Mouse (Mus musculus) forebrain, embryonic 11.5 days (tissue): ENCODE measurements around the gene Fhl3. TPM values are rescaled to one million over a fixed set of nuclear protein-coding genes. Genes with fewer than 3 reads are reported as not detected.

Experiments used
- ATAC-seq: fragments of 200-750 bp; cut with Nextera tagmentation; replicated peaks from 2 replicates; pipeline ENCODE4 v1.8.0; 2017; ENCODE audit warnings: moderate TSS enrichment; ENCODE audit not compliant: low FRiP score
- DNase-seq: peaks from one replicate; pipeline ENCODE4 v3.0.0-alpha.2; 2017; ENCODE audit warnings: low spot score
- H3K27ac ChIP-seq: fragments of 300-500 bp; sonication (generic); 2 replicates; pipeline ENCODE4 v1.5.1; 2014; ENCODE audit warnings: low read depth, low read length
- H3K27me3 ChIP-seq: fragments of 300-500 bp; sonication (generic); 2 replicates; pipeline ENCODE4 v1.6.1; 2014; ENCODE audit warnings: mild to moderate bottlenecking, low read length, mixed read lengths; ENCODE audit not compliant: control insufficient read depth, insufficient read depth
- H3K36me3 ChIP-seq: fragments of 300-500 bp; sonication (generic); 2 replicates; pipeline ENCODE4 v1.6.1; 2014; ENCODE audit warnings: mild to moderate bottlenecking, low read length, moderate library complexity, mixed read lengths; ENCODE audit not compliant: control insufficient read depth, insufficient read depth
- H3K4me1 ChIP-seq: fragments of 300-500 bp; sonication (generic); replicated peaks from 2 replicates; pipeline ENCODE4 v1.6.1; 2014; ENCODE audit warnings: low read length, mixed read lengths; ENCODE audit not compliant: control insufficient read depth, insufficient read depth
- H3K4me2 ChIP-seq: fragments of 300-500 bp; sonication (generic); 2 replicates; pipeline ENCODE4 v1.6.1; 2014; ENCODE audit warnings: low read depth, mild to moderate bottlenecking, low read length, moderate library complexity, mixed read lengths; ENCODE audit not compliant: severe bottlenecking
- H3K4me3 ChIP-seq: fragments of 300-500 bp; sonication (generic); 2 replicates; pipeline ENCODE4 v1.5.1; 2014; ENCODE audit warnings: low read depth, low read length
- H3K9ac ChIP-seq: fragments of 300-500 bp; sonication (generic); 2 replicates; pipeline ENCODE4 v1.6.1; 2014; ENCODE audit warnings: low read length
- H3K9me3 ChIP-seq: fragments of 300-500 bp; sonication (generic); 2 replicates; pipeline ENCODE4 v1.6.1; 2016; ENCODE audit warnings: low read length, mixed read lengths; ENCODE audit not compliant: control insufficient read depth
- WGBS: fragments of 180-500 bp; shearing (Covaris S2); extraction: QIAGEN DNeasy Blood & Tissue Kit; methylation state at CpG from one replicate; pipeline ENCODE4 v1.1.7; 2014; 5-methylcytosine and 5-hydroxymethylcytosine counted together
- polyA plus RNA-seq: library from polyadenylated mRNA; unstranded; fragments of >200 nt; fragmentation: Nextera tagmentation; extraction: Ambion mirVana; gene quantifications from 2 replicates; pipeline ENCODE4 v1.2.1, GENCODE M21; 2014

Fhl3 gene
- polyA plus RNA-seq, 1 experiment from 2014 or later = 5.5 TPM

GRCm38 (mm10) chr4:124738013-124738412 is 37.5 kb downstream of the Fhl3 start:
- Histone ChIP-seq H3K4me3 (no peak overlapping the region), H3K36me3 (no peaks in the 10 kb centered on the region), H3K9ac (no peak overlapping the region), H3K27ac (no peak overlapping the region), H3K4me1 (peaks cover 5% of the 10 kb centered on the region; the same call in 1 of the 2 replicates), H3K27me3 (no peaks in the 10 kb centered on the region), H3K9me3 (no peaks in the 10 kb centered on the region), H3K4me2 (no peak overlapping the region)
- ATAC-seq = no peak
- no peak for DNase-seq
- WGBS = 52% methylated on average over 4 of the region's 4 CpGs

GRCm38 (mm10) chr4:124738783-124739182 is 38.3 kb downstream of the Fhl3 start:
- DNase-seq = no peak
- no peak overlapping the region for H3K4me2 ChIP-seq
- H3K9ac ChIP-seq = no peak overlapping the region
- H3K27me3 ChIP-seq = no peaks in the 10 kb centered on the region
- no peak for ATAC-seq
- no peaks in the 10 kb centered on the region for H3K36me3 ChIP-seq
- no peak overlapping the region for H3K27ac ChIP-seq
- 68% methylated on average over 1 of the region's 1 CpGs for WGBS
- H3K4me1 ChIP-seq = peaks cover 5% of the 10 kb centered on the region; the same call in 1 of the 2 replicates
- H3K9me3 ChIP-seq = no peaks in the 10 kb centered on the region
- H3K4me3 ChIP-seq = no peak overlapping the region

- peak; percentile 90 for ATAC-seq
- WGBS = 20% methylated on average over 25 of the region's 25 CpGs
- Histone ChIP-seq H3K4me2 (peak within 1 kb of the TSS; percentile 61), H3K36me3 (no peaks in the 10 kb centered on the region), H3K9me3 (no peaks in the 10 kb centered on the region), H3K4me3 (peak within 1 kb of the TSS; percentile 40), H3K27ac (no peak within 1 kb of the TSS), H3K27me3 (no peaks in the 10 kb centered on the region), H3K9ac (peak within 1 kb of the TSS; percentile 49), H3K4me1 (peaks cover 5% of the 10 kb centered on the region; the same call in 1 of the 2 replicates)
- DNase-seq = peak; percentile 85
Observed at GRCm38 (mm10) chr4:124741376-124742343, 41.2 kb downstream of the Fhl3 start, which contains the start of gene Inpp5b. Gene Inpp5b (plus strand): TSS chr4:124741850.

- H3K4me3 ChIP-seq = no peak overlapping the region
- H3K9me3 ChIP-seq = no peaks in the 10 kb centered on the region
- peaks cover 5% of the 10 kb centered on the region; the same call in 1 of the 2 replicates for H3K4me1 ChIP-seq
- H3K36me3 ChIP-seq = no peaks in the 10 kb centered on the region
- no peaks in the 10 kb centered on the region for H3K27me3 ChIP-seq
- H3K9ac ChIP-seq = no peak overlapping the region; the same call in 1 of the 2 replicates
- DNase-seq = no peak
- ATAC-seq = no peak
- no peak overlapping the region for H3K27ac ChIP-seq
- WGBS = 85% methylated on average over 11 of the region's 11 CpGs
- H3K4me2 ChIP-seq = no peak overlapping the region
Observed at GRCm38 (mm10) chr4:124742839-124743238, 42.3 kb downstream of the Fhl3 start.

- Histone ChIP-seq H3K4me3 (no peak overlapping the region), H3K27me3 (no peaks in the 10 kb centered on the region), H3K36me3 (no peaks in the 10 kb centered on the region), H3K9ac (no peak overlapping the region), H3K4me1 (0 out of 2 replicates have a peak, but pooled peaks cover 3% of the 10 kb centered on the region), H3K4me2 (no peak overlapping the region), H3K9me3 (no peaks in the 10 kb centered on the region), H3K27ac (no peak overlapping the region)
- DNase-seq (no peak), ATAC-seq (no peak)
- 79% methylated on average over 7 of the region's 7 CpGs for WGBS
Observed at GRCm38 (mm10) chr4:124746577-124746976, 46.1 kb downstream of the Fhl3 start.

- Histone ChIP-seq H3K4me3 (no peak overlapping the region), H3K9ac (no peak overlapping the region), H3K4me2 (no peak overlapping the region), H3K4me1 (peaks cover 8% of the 10 kb centered on the region), H3K36me3 (no peaks in the 10 kb centered on the region), H3K27ac (no peak overlapping the region), H3K9me3 (no peaks in the 10 kb centered on the region), H3K27me3 (no peaks in the 10 kb centered on the region)
- DNase-seq = no peak
- WGBS = 63% methylated on average over 4 of the region's 4 CpGs
- ATAC-seq = no peak
Observed at GRCm38 (mm10) chr4:124747851-124748250, 47.4 kb downstream of the Fhl3 start.

- Histone ChIP-seq H3K4me3 (peak overlapping the region; percentile 54), H3K4me1 (peaks cover 10% of the 10 kb centered on the region), H3K27ac (no peak overlapping the region), H3K36me3 (no peaks in the 10 kb centered on the region), H3K27me3 (no peaks in the 10 kb centered on the region), H3K4me2 (peak overlapping the region; percentile 97), H3K9me3 (no peaks in the 10 kb centered on the region), H3K9ac (peak overlapping the region; percentile 63)
- WGBS = under 1% methylated on average over 75 of the region's 75 CpGs
- ATAC-seq (peak; percentile 99), DNase-seq (peak; percentile 97)
Observed at GRCm38 (mm10) chr4:124751300-124752250, 51.1 kb downstream of the Fhl3 start.
